Mouse (Mus musculus): ENCODE measurements around the gene Arfip2. TPM values are rescaled to one million over a fixed set of nuclear protein-coding genes. Genes with fewer than 3 reads are reported as not detected.

Gene Arfip2
- 10 to 100 TPM; 16.4 to 17.1 TPM for total RNA-seq (2021)

- intact Hi-C loops (cut with DNase I): loop anchor here (5.0 kb wide), 2 partner anchors 97 to 172 kb away; partner anchors contain the start of genes Ilk, Mrpl17 and Rrp8
- peak; percentile 95 for DNase-seq (ENCODE audit: low spot score)
These were observed at the start of gene Arfip2, which contains the start of gene Gm45799 for GRCm38 (mm10) chr7:105640233-105640893. Gene Arfip2 (minus strand): TSS chr7:105640416. Gene Gm45799 (plus strand): TSS chr7:105640552.

GRCm38 (mm10) chr7:105685541-105686197, 45.5 kb upstream of the Arfip2 start:
- DNase-seq (ENCODE audit: low spot score): no peak
- intact Hi-C loops (cut with DNase I): no loop called here

GRCm38 (mm10) chr7:105650639-105651435, 10.6 kb upstream of the Arfip2 start, which contains the start of gene Dnhd1:
Gene Dnhd1 (plus strand): TSS chr7:105650827.
- peak; percentile 71 for DNase-seq (ENCODE audit: low spot score)
- intact Hi-C loops (cut with DNase I): loop anchor here (2.0 to 10.0 kb wide), 2 partner anchors 46 to 102 kb away; partner anchors contain the start of gene Hpx

GRCm38 (mm10) chr7:105641936-105642335, 1.7 kb upstream of the Arfip2 start:
- intact Hi-C loops (cut with DNase I): loop anchor here (5.0 kb wide), 2 partner anchors 95 to 170 kb away; partner anchors contain the start of genes Ilk, Mrpl17 and Rrp8
- DNase-seq (ENCODE audit: low spot score): no peak

GRCm38 (mm10) chr7:105640894-105641255, 659 bp upstream of the Arfip2 start:
- intact Hi-C loops (cut with DNase I): loop anchor here (5.0 kb wide), 2 partner anchors 96 to 171 kb away; partner anchors contain the start of genes Ilk, Mrpl17 and Rrp8

GRCm38 (mm10) chr7:105639756-105640155, 460 bp downstream of the Arfip2 start, which contains the start of gene Timm10b:
Gene Timm10b (plus strand): TSS chr7:105640056.
- DNase-seq (ENCODE audit: low spot score): no peak
- intact Hi-C loops (cut with DNase I): loop anchor here (5.0 kb wide), 3 partner anchors 87 to 173 kb away; partner anchors contain the start of genes Ilk, Mrpl17, Rrp8 and Smpd1

More at GRCm38 (mm10) chr7:105640894-105641255, 659 bp upstream of the Arfip2 start:
- DNase-seq (ENCODE audit: low spot score): no peak

GRCm38 (mm10) chr7:105639304-105639703, 912 bp downstream of the Arfip2 start:
- no peak for DNase-seq (ENCODE audit: low spot score)
- intact Hi-C loops (cut with DNase I): loop anchor here (5.0 kb wide), 1 partner anchor 87 kb away; the partner anchor contains the start of gene Smpd1

- intact Hi-C loops (cut with DNase I): loop anchor here (5.0 kb wide), 1 partner anchor 86 kb away; the partner anchor contains the start of gene Smpd1
- no peak for DNase-seq (ENCODE audit: low spot score)
These were observed 1.4 kb downstream of the Arfip2 start for GRCm38 (mm10) chr7:105638776-105639175.

- intact Hi-C loops (cut with DNase I): loop anchor here (5.0 kb wide), 1 partner anchor 83 kb away; the partner anchor contains the start of gene Smpd1
- peak; percentile 38 for DNase-seq (ENCODE audit: low spot score)
These were observed 4.5 kb downstream of the Arfip2 start for GRCm38 (mm10) chr7:105635726-105636125.

GRCm38 (mm10) chr7:105634272-105634920, 5.8 kb downstream of the Arfip2 start:
- no peak for DNase-seq (ENCODE audit: low spot score)
- intact Hi-C loops (cut with DNase I): loop anchor here (5.0 kb wide), 1 partner anchor 237 kb away; no protein-coding TSS in a partner anchor

- intact Hi-C loops (cut with DNase I): loop anchor here (5.0 kb wide), 1 partner anchor 236 kb away; no protein-coding TSS in a partner anchor
These were observed 6.4 kb downstream of the Arfip2 start for GRCm38 (mm10) chr7:105633801-105634135.

GRCm38 (mm10) chr7:105633127-105633800, 7.0 kb downstream of the Arfip2 start, which contains the start of gene Trim3:
Gene Trim3 (minus strand): TSS chr7:105633571.
- intact Hi-C loops (cut with DNase I): loop anchor here (5.0 kb wide), 1 partner anchor 236 kb away; no protein-coding TSS in a partner anchor

More at GRCm38 (mm10) chr7:105633801-105634135, 6.4 kb downstream of the Arfip2 start:
- DNase-seq (ENCODE audit: low spot score): no peak

GRCm38 (mm10) chr7:105632551-105632972, 7.7 kb downstream of the Arfip2 start:
- intact Hi-C loops (cut with DNase I): loop anchor here (5.0 kb wide), 1 partner anchor 235 kb away; no protein-coding TSS in a partner anchor

More at GRCm38 (mm10) chr7:105633127-105633800, 7.0 kb downstream of the Arfip2 start, which contains the start of gene Trim3:
- DNase-seq (ENCODE audit: low spot score): peak; percentile 82

GRCm38 (mm10) chr7:105628633-105629032, 11.6 kb downstream of the Arfip2 start:
- peak; percentile 72 for DNase-seq (ENCODE audit: low spot score)
- intact Hi-C loops (cut with DNase I): no loop called here

More at GRCm38 (mm10) chr7:105632551-105632972, 7.7 kb downstream of the Arfip2 start:
- DNase-seq (ENCODE audit: low spot score): no peak

- DNase-seq (ENCODE audit: low spot score): no peak
- intact Hi-C loops (cut with DNase I): no loop called here
These were observed 14.8 kb downstream of the Arfip2 start for GRCm38 (mm10) chr7:105625397-105625796.

GRCm38 (mm10) chr7:105621646-105622292, 18.4 kb downstream of the Arfip2 start:
- no peak for DNase-seq (ENCODE audit: low spot score)
- intact Hi-C loops (cut with DNase I): no loop called here

GRCm38 (mm10) chr7:105621053-105621452, 19.2 kb downstream of the Arfip2 start:
- DNase-seq (ENCODE audit: low spot score): no peak
- intact Hi-C loops (cut with DNase I): no loop called here

GRCm38 (mm10) chr7:105619701-105620100, 20.5 kb downstream of the Arfip2 start:
- intact Hi-C loops (cut with DNase I): no loop called here
- DNase-seq (ENCODE audit: low spot score): no peak
